Mouse (Mus musculus) frontal cortex, postnatal 10 days (tissue): Measurements from ENCODE around the gene Gm37240.
A peak's percentile ranks its signal among the peaks of the same experiment; 100 is the strongest.
"Not testable (repeated sequence)": the region's sequence is repeated elsewhere in the genome, so short reads cannot be mapped to it uniquely, and the experiment has no call there.

Experiments used
- DNase-seq, 2 experiments: peaks; one replicate each; pipeline ENCODE4 v3.0.0; 2022; ENCODE audit warnings: low spot score in 2 of 2, mixed read lengths in 1 of 2

Gm37240 gene

GRCm38 (mm10) chr3:84906528-84906927 is 980.8 kb downstream of the Gm37240 start:
- no peak for DNase-seq

GRCm38 (mm10) chr3:84897952-84898351 is 989.4 kb downstream of the Gm37240 start:
- no peak for DNase-seq

GRCm38 (mm10) chr3:84890983-84891382 is 996.3 kb downstream of the Gm37240 start:
- no peak for DNase-seq

- no peak for DNase-seq
Observed at GRCm38 (mm10) chr3:84889648-84890047, 997.7 kb downstream of the Gm37240 start.

- no peak for DNase-seq
Observed at GRCm38 (mm10) chr3:84883817-84884483, 1003.4 kb downstream of the Gm37240 start.

GRCm38 (mm10) chr3:84876211-84876610 is 1011.1 kb downstream of the Gm37240 start:
- DNase-seq: no peak

GRCm38 (mm10) chr3:84875306-84875705 is 1012.0 kb downstream of the Gm37240 start:
- DNase-seq: no peak

GRCm38 (mm10) chr3:84870126-84870525 is 1017.2 kb downstream of the Gm37240 start:
- DNase-seq: no peak

GRCm38 (mm10) chr3:84867991-84868390 is 1019.3 kb downstream of the Gm37240 start:
- DNase-seq: no peak

- no peak for DNase-seq
Observed at GRCm38 (mm10) chr3:84867434-84867975, 1019.8 kb downstream of the Gm37240 start.

GRCm38 (mm10) chr3:84866866-84867265 is 1020.5 kb downstream of the Gm37240 start:
- DNase-seq: no peak

GRCm38 (mm10) chr3:84865684-84866083 is 1021.6 kb downstream of the Gm37240 start:
- DNase-seq: no peak

- DNase-seq: not testable (repeated sequence)
Observed at GRCm38 (mm10) chr3:84861817-84862216, 1025.5 kb downstream of the Gm37240 start.

GRCm38 (mm10) chr3:84860669-84861068 is 1026.6 kb downstream of the Gm37240 start:
- DNase-seq: no peak

- DNase-seq: no peak
Observed at GRCm38 (mm10) chr3:84854440-84854839, 1032.9 kb downstream of the Gm37240 start.

- no peak for DNase-seq
Observed at GRCm38 (mm10) chr3:84852877-84853276, 1034.4 kb downstream of the Gm37240 start.

GRCm38 (mm10) chr3:84851801-84852200 is 1035.5 kb downstream of the Gm37240 start:
- no peak for DNase-seq

GRCm38 (mm10) chr3:84850418-84850817 is 1036.9 kb downstream of the Gm37240 start:
- DNase-seq: no peak

- no peak for DNase-seq
Observed at GRCm38 (mm10) chr3:84848798-84849197, 1038.5 kb downstream of the Gm37240 start.

- peak in 1 of 2 experiments; percentile 27 for DNase-seq
Observed at GRCm38 (mm10) chr3:84843594-84843993, 1043.7 kb downstream of the Gm37240 start.

GRCm38 (mm10) chr3:84842793-84843192 is 1044.5 kb downstream of the Gm37240 start:
- no peak for DNase-seq

- no peak for DNase-seq
Observed at GRCm38 (mm10) chr3:84841271-84841670, 1046.0 kb downstream of the Gm37240 start.

GRCm38 (mm10) chr3:84839499-84839898 is 1047.8 kb downstream of the Gm37240 start:
- DNase-seq: no peak

GRCm38 (mm10) chr3:84837984-84838383 is 1049.3 kb downstream of the Gm37240 start:
- DNase-seq: no peak
